Mouse (Mus musculus): ENCODE measurements around the gene Mettl15. TPM values are rescaled to one million over a fixed set of nuclear protein-coding genes. Genes with fewer than 3 reads are reported as not detected.

Mettl15 gene
- polyA plus RNA-seq, 1 experiment = 7.7 TPM

DNA sequence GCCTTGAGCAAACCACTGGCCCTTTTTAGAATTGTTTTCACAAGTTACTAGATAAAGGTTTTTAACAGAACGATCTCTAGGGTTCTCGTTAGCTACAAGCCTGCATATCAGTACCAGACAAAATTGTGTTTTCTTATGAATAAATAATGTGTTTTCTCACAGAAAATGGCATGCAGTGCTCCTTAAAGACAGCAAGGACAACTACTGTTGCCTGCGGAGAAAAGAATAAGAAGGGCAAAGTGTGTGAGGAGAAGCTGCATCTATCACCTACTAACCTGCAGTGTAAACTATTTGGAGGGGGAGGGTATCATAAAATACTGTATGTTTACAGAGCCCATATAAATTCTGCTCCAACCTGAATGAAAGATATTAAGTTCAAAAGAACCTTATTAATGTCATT, 150.6 kb downstream of the Mettl15 start:
- Histone ChIP-seq H3K4me1 (ENCODE audit: control insufficient read depth, insufficient read depth, low read length) (no peaks in the 10 kb centered on the region), H3K4me3 (ENCODE audit: insufficient read depth, low read length) (no peak overlapping the region), H3K27ac (ENCODE audit: insufficient read depth, low read length) (no peak overlapping the region)
- no peak for TF ChIP-seq CTCF (IDR thresholded peaks at IDR 0.05; ENCODE audit: extremely low read depth, insufficient read depth, low read length)
- TF ChIP-seq POLR2A (IDR thresholded peaks at IDR 0.05; ENCODE audit: extremely low read depth, insufficient read depth, low read length) = no peak

GRCm38 (mm10) chr2:109105773-109106484, 174.6 kb downstream of the Mettl15 start:
- H3K4me3 ChIP-seq (ENCODE audit: insufficient read depth, low read length) = no peak overlapping the region
- no peaks in the 10 kb centered on the region for H3K4me1 ChIP-seq (ENCODE audit: control insufficient read depth, insufficient read depth, low read length)
- TF ChIP-seq POLR2A (IDR thresholded peaks at IDR 0.05; ENCODE audit: extremely low read depth, insufficient read depth, low read length) = no peak
- TF ChIP-seq CTCF (IDR thresholded peaks at IDR 0.05; ENCODE audit: extremely low read depth, insufficient read depth, low read length) = no peak
- no peak overlapping the region for H3K27ac ChIP-seq (ENCODE audit: insufficient read depth, low read length)

GRCm38 (mm10) chr2:109049686-109050085, 230.9 kb downstream of the Mettl15 start:
- TF ChIP-seq POLR2A (IDR thresholded peaks at IDR 0.05; ENCODE audit: extremely low read depth, insufficient read depth, low read length) (no peak), CTCF (IDR thresholded peaks at IDR 0.05; ENCODE audit: extremely low read depth, insufficient read depth, low read length) (no peak)
- no peak overlapping the region for H3K27ac ChIP-seq (ENCODE audit: insufficient read depth, low read length)
- no peaks in the 10 kb centered on the region for H3K4me1 ChIP-seq (ENCODE audit: control insufficient read depth, insufficient read depth, low read length)
- no peak overlapping the region for H3K4me3 ChIP-seq (ENCODE audit: insufficient read depth, low read length)

Other genes starting within 250 kb of the Mettl15 start
- 0.40 and 0.81 TPM in 2 replicates for gene Kif18a, start within 50 bp of the Mettl15 start, polyA plus RNA-seq (2012; rRNA removed)